Mouse (Mus musculus) bone marrow macrophage, adult 2 months (primary cell): Measurements from ENCODE around the gene Tbcc.

Experiments used
- CTCF ChIP-seq: IDR thresholded peaks from 2 replicates; pipeline ENCODE4 v1.5.1; 2012; ENCODE audit warnings: low read depth, mild to moderate bottlenecking, low read length, moderate library complexity
- POLR2A ChIP-seq: IDR thresholded peaks from 2 replicates; pipeline ENCODE4 v1.6.1; 2012; ENCODE audit warnings: mild to moderate bottlenecking, low read depth, low read length, borderline replicate concordance

GRCm38 (mm10) chr17:46876371-46876950 is 14.0 kb upstream of the Tbcc start:
- TF ChIP-seq CTCF (no peak), POLR2A (no peak)
